ENCODE assay signal across 8 mouse cellular contexts in genomic region chr17:24558600-24559099, GRCm38 (mm10). TPM values are rescaled to one million over a fixed set of nuclear protein-coding genes. Genes with fewer than 3 reads are reported as not detected.
A peak's percentile ranks its signal among the peaks of the same experiment; 100 is the strongest.
DNase-seq lines count a peak whose midpoint lies in the region; ATAC-seq and TF ChIP-seq lines count a peak whose summit lies in the region.

No protein-coding gene starts in this region.

- H3K27me3 ChIP-seq in heart, postnatal 0 days (ENCODE audit: control insufficient read depth, insufficient read depth, low read length): no peaks in the 10 kb centered on the region
- H3K27me3 ChIP-seq in limb, embryonic 12.5 days: no peaks in the 10 kb centered on the region

- no peak for TF ChIP-seq EP300 in heart, postnatal 0 days (IDR thresholded peaks at IDR 0.05; ENCODE audit: low read depth)

- H3K9ac ChIP-seq in heart, postnatal 0 days (replicated peaks; ENCODE audit: low read depth, low read length): no peak overlapping the region
- 0 out of 2 replicates have a peak overlapping the region, but pooled peaks have one; percentile 23 for H3K9ac ChIP-seq in limb, embryonic 12.5 days (replicated peaks)

- ATAC-seq in heart, postnatal 0 days (ENCODE audit: insufficient read depth, low read depth): peak; percentile 65
- peak; percentile 73; the same call in 1 of the 2 replicates for ATAC-seq in limb, embryonic 12.5 days (ENCODE audit: insufficient number of reproducible peaks, insufficient read depth, low FRiP score, low TSS enrichment, low read depth)

- H3K36me3 ChIP-seq in heart, postnatal 0 days (replicated peaks; ENCODE audit: control insufficient read depth, insufficient read depth, low read length): 0 out of 2 replicates have a peak, but pooled peaks cover 3% of the 10 kb centered on the region
- peaks cover 7% of the 10 kb centered on the region; the same call in 1 of the 2 replicates for H3K36me3 ChIP-seq in limb, embryonic 12.5 days

- 0 out of 2 replicates have a peak overlapping the region, but pooled peaks have one; percentile 2 for H3K4me2 ChIP-seq in heart, postnatal 0 days (ENCODE audit: low read depth, low read length)
- H3K4me2 ChIP-seq in limb, embryonic 12.5 days: peak overlapping the region; percentile 36

- peak; percentile 19 for DNase-seq in Muller cell, postnatal 12 days (ENCODE audit: inconsistent ontology term)
- peak; percentile 19 for DNase-seq in embryo, embryonic 9.5 days (ENCODE audit: extremely low spot score)
- DNase-seq in heart, postnatal 0 days (ENCODE audit: low spot score): no peak
- DNase-seq in naive thymus-derived CD4-positive, alpha-beta T cell, adult 2 months (ENCODE audit: low read depth): peak; percentile 30
- no peak for DNase-seq in thymus, postnatal 4 days
- DNase-seq in urinary bladder, adult 2 months (ENCODE audit: low spot score): no peak
- DNase-seq in adrenal gland, adult 18-20 months (ENCODE audit: low spot score in 2 of 2): no peak

- H3K4me1 ChIP-seq in heart, postnatal 0 days (ENCODE audit: control insufficient read depth, insufficient read depth): peaks cover 47% of the 10 kb centered on the region
- peaks cover 19% of the 10 kb centered on the region for H3K4me1 ChIP-seq in limb, embryonic 12.5 days (replicated peaks)

- no peak for TF ChIP-seq CTCF in heart, postnatal 0 days (IDR thresholded peaks at IDR 0.05; ENCODE audit: low read depth)

- no peaks in the 10 kb centered on the region for H3K9me3 ChIP-seq in heart, postnatal 0 days (replicated peaks; ENCODE audit: control insufficient read depth, low read length)
- H3K9me3 ChIP-seq in limb, embryonic 12.5 days: no peaks in the 10 kb centered on the region

- 47% methylated on average over 4 of the region's 4 CpGs for WGBS in heart, postnatal 0 days
- WGBS in limb, embryonic 12.5 days: 54% methylated on average over 4 of the region's 4 CpGs

- no peak overlapping the region for H3K4me3 ChIP-seq in heart, postnatal 0 days (ENCODE audit: low read depth, low read length)
- no peak overlapping the region for H3K4me3 ChIP-seq in limb, embryonic 12.5 days (replicated peaks)

- peak overlapping the region; percentile 90 for H3K27ac ChIP-seq in heart, postnatal 0 days (ENCODE audit: low read depth)
- peak overlapping the region; percentile 90 for H3K27ac ChIP-seq in limb, embryonic 12.5 days

RNA-seq across cellular contexts. Expression of gene Pkd1, which starts 9.0 kb away (rescaled TPM):
- total RNA-seq in heart, postnatal 0 days (2014; rRNA removed; ENCODE audit: low replicate concordance): 44.5 and 57.5 TPM in 2 replicates
- 7.1 and 9.8 TPM in 2 replicates for polyA plus RNA-seq in heart, postnatal 0 days (2015; fragmentation: Nextera tagmentation; extraction: Ambion mirVana)
- polyA plus RNA-seq in limb, embryonic 12.5 days (2016; fragmentation: Nextera tagmentation; extraction: Ambion mirVana): 23.2 and 32.2 TPM in 2 replicates
- polyA plus RNA-seq in urinary bladder, adult 2 months (2012; rRNA removed): 69.8 and 84.0 TPM in 2 replicates
- 10 to 100 TPM; 37.9 to 38.2 TPM for total RNA-seq in adrenal gland, adult 18-20 months (2021)

RNA-seq across cellular contexts. Expression of gene Rab26, which starts 24.6 kb away (rescaled TPM):
- 0.27 TPM in 1 of 2 replicates, not detected in the other for total RNA-seq in heart, postnatal 0 days (2014; rRNA removed; ENCODE audit: low replicate concordance)
- 0.46 and 0.54 TPM in 2 replicates for polyA plus RNA-seq in heart, postnatal 0 days (2015; fragmentation: Nextera tagmentation; extraction: Ambion mirVana)
- 3.2 and 4.0 TPM in 2 replicates for polyA plus RNA-seq in limb, embryonic 12.5 days (2016; fragmentation: Nextera tagmentation; extraction: Ambion mirVana)
- polyA plus RNA-seq in urinary bladder, adult 2 months (2012; rRNA removed): 1.4 and 1.5 TPM in 2 replicates
- 1 to 10 TPM; 1.5 to 2.0 TPM for total RNA-seq in adrenal gland, adult 18-20 months (2021)

RNA-seq across cellular contexts. Expression of gene Traf7, which starts 30.9 kb away (rescaled TPM):
- total RNA-seq in heart, postnatal 0 days (2014; rRNA removed; ENCODE audit: low replicate concordance): 206 and 281 TPM in 2 replicates
- 46.0 and 48.9 TPM in 2 replicates for polyA plus RNA-seq in heart, postnatal 0 days (2015; fragmentation: Nextera tagmentation; extraction: Ambion mirVana)
- polyA plus RNA-seq in limb, embryonic 12.5 days (2016; fragmentation: Nextera tagmentation; extraction: Ambion mirVana): 97.4 and 101 TPM in 2 replicates
- polyA plus RNA-seq in urinary bladder, adult 2 months (2012; rRNA removed): 174 and 223 TPM in 2 replicates
- 100 to 1,000 TPM; 101 to 105 TPM for total RNA-seq in adrenal gland, adult 18-20 months (2021)

Comparison
In these comparisons a context has a peak if more than half of its experiments do, and no peak if none do; other contexts are left out.
1. DNase-seq: peak in Muller cell, postnatal 12 days (single experiment), embryo, embryonic 9.5 days (single experiment) and naive thymus-derived CD4-positive, alpha-beta T cell, adult 2 months (single experiment); none in heart, postnatal 0 days (single experiment), thymus, postnatal 4 days (single experiment), urinary bladder, adult 2 months (single experiment) and adrenal gland, adult 18-20 months (0 of 2).